Mouse (Mus musculus) left cerebral cortex, adult 2 months (tissue): ENCODE results near the gene Olfr1175-ps. TPM values are rescaled to one million over a fixed set of nuclear protein-coding genes. Genes with fewer than 3 reads are reported as not detected.
A peak's percentile ranks its signal among the peaks of the same experiment; 100 is the strongest.

ENCODE experiments used
- DNase-seq, 2 experiments: peaks; one replicate each; pipeline ENCODE4 v3.0.0; 2021 to 2022; ENCODE audit warnings: low spot score in 2 of 2, mixed read lengths in 1 of 2; ENCODE audit errors: extremely low spot score in 1 of 2
- H3K27ac ChIP-seq: fragments of 200-600 bp; 2 replicates; pipeline ENCODE4 v1.8.1; 2022
- H3K4me3 ChIP-seq: fragments of 200-600 bp; 2 replicates; pipeline ENCODE4 v1.8.1; 2022
- CTCF ChIP-seq: fragments of 200-600 bp; IDR thresholded peaks from 2 replicates; pipeline ENCODE4 v1.8.1; 2022; ENCODE audit warnings: antibody characterized with exemption, mild to moderate bottlenecking, moderate library complexity
- intact Hi-C: fragments of 180-260 bp; cut with DNase I; formaldehyde crosslinking; loops from one replicate; pipeline ENCODE4 v1.15.1; 2025
- long read RNA-seq, 2 experiments: library from polyadenylated mRNA; stranded (forward); transcript quantifications; one replicate each; pipeline ENCODE4 v2.0.0; 2021; ENCODE audit warnings: borderline mapping rate in 2 of 2
- total RNA-seq, 2 experiments: library from RNA; stranded (reverse); gene quantifications; 2 replicates each; pipeline ENCODE4 v1.2.3; 2021

Olfr1175-ps gene
- not detected for total RNA-seq
- long read RNA-seq, experiment 1, result 0 reads
- long read RNA-seq, experiment 2, result 0 reads

DNA sequence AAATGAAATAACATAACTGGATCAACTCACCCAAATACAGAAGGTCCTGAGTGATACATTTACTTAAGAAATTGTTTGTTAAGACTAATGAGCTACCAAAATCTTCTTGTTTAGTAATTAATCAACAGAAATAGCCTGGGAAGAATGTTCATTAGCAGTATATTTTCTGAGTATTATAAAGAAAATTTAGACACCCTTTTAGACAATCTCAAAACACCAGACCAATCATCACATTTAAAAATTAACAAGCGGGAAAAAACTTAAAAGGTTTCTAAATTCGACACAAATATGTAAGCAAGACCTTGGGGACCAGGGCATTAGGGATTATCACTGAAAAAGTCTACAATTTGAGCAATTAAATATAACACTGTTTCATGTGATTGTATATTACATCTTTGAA, at the start of gene Olfr1175-ps:
Gene Olfr1175-ps, minus strand, starts transcription at position 101 of the 400 bp plus-strand sequence.
- DNase-seq, result no peak
- no peak for TF ChIP-seq CTCF
- no peak within 1 kb of the TSS for H3K4me3 ChIP-seq
- intact Hi-C loops, result no loop called here
- H3K27ac ChIP-seq, result no peak within 1 kb of the TSS

DNA sequence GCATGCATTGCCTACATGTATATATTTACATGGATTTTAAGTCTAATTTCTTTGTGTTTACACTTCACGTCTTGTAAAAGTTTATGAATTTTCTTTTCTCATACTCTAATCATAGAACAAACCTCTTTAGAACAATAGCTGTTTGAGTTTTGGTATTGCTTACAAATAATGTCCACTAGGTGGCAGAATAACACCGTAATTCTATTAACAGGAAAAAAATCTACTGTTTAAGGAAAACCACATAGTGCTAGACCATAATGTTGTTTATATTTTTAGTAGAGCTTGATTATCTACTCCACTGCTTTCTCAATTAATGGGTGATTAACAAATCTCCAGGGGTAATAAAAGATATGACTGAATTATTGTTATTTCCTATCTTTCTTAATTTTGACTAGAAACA, 29.3 kb upstream of the Olfr1175-ps start:
- intact Hi-C loops, result no loop called here
- Histone ChIP-seq H3K27ac (no peak overlapping the region), H3K4me3 (no peak overlapping the region)
- TF ChIP-seq CTCF, result peak; percentile 78
- no peak for DNase-seq

DNA sequence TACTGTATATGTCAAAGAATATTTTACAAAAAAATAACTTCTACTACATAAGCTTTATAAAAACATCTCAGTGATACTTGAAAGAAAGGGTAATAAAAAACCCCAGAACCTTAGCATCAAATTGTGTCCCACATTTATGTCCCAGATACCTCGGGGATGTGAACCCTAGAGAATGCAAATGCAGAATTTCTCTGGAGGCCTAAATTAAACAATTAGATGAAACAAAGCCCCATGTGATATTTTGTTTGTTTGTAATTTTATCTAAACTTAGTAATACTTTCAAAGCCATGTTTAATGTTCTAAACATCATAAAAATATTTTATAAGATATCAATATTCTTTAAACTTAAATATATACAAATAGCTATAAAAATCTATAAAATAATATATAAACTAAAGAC, 19.4 kb upstream of the Olfr1175-ps start, which contains the start of gene Olfr1177-ps:
Gene Olfr1177-ps, minus strand, starts transcription at position 101 of the 400 bp plus-strand sequence.
- no peak for DNase-seq
- Histone ChIP-seq H3K27ac (no peak within 1 kb of the TSS), H3K4me3 (no peak within 1 kb of the TSS)
- intact Hi-C loops, result no loop called here
- TF ChIP-seq CTCF, result no peak

DNA sequence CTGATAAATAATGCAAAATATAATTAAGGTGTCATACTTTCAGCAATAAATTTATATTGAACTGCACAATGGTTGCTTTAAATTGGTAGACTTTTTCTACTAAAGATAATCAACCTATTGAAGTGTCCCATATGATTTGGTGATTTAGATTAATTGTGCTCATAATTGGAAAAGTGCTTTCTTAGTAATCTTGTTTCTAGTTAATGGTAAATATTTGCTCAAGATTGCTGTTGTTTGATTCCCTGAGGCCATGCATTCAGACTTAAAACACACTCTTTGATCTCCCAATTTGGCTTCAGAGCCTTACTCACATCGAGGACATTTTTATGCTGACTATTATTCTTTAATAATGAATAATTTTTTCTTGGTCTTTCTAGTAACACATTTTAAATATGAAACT, 9.4 kb upstream of the Olfr1175-ps start, which contains the start of gene Olfr1176:
Gene Olfr1176, plus strand, starts transcription at position 301 of the 400 bp plus-strand sequence.
- DNase-seq, result no peak
- intact Hi-C loops, result no loop called here
- TF ChIP-seq CTCF, result no peak
- Histone ChIP-seq H3K27ac (no peak within 1 kb of the TSS), H3K4me3 (no peak within 1 kb of the TSS)

GRCm38 (mm10) chr2:88315035-88315434, 12.0 kb downstream of the Olfr1175-ps start, which contains the start of gene Olfr1174-ps:
Olfr1174-ps (minus strand) TSS chr2:88315135.
- Histone ChIP-seq H3K4me3 (no peak within 1 kb of the TSS), H3K27ac (no peak within 1 kb of the TSS)
- no peak for TF ChIP-seq CTCF
- intact Hi-C loops, result no loop called here
- DNase-seq, result no peak

GRCm38 (mm10) chr2:88279775-88280174, 47.2 kb downstream of the Olfr1175-ps start, which contains the start of gene Olfr1173:
Olfr1173 (minus strand) TSS chr2:88279875.
- no peak within 1 kb of the TSS for H3K4me3 ChIP-seq
- no peak for DNase-seq
- intact Hi-C loops, result no loop called here
- H3K27ac ChIP-seq, result no peak within 1 kb of the TSS
- TF ChIP-seq CTCF, result no peak

Other genes starting within 250 kb of the Olfr1175-ps start
- not detected for gene Olfr1164, start 233.2 kb downstream of the Olfr1175-ps start, total RNA-seq
- not detected for gene Olfr1166, start 198.9 kb downstream of the Olfr1175-ps start, total RNA-seq
- gene Olfr1167, start 172.0 kb downstream of the Olfr1175-ps start, total RNA-seq, result not detected
- gene Olfr1168, start 145.3 kb downstream of the Olfr1175-ps start, total RNA-seq, result not detected
- not detected for gene Olfr1170, start 98.9 kb downstream of the Olfr1175-ps start, total RNA-seq
- gene Olfr1173, start 47.3 kb downstream of the Olfr1175-ps start, total RNA-seq, result under 1 TPM in 1 of 2 experiments, not detected in 1; 0.07 TPM
- gene Olfr1174-ps, start 12.1 kb downstream of the Olfr1175-ps start, total RNA-seq, result not detected
- not detected for gene Olfr1176, start 9.5 kb upstream of the Olfr1175-ps start, total RNA-seq
- gene Olfr1177-ps, start 19.3 kb upstream of the Olfr1175-ps start, total RNA-seq, result not detected
- not detected for gene Olfr1178, start 59.8 kb upstream of the Olfr1175-ps start, total RNA-seq
- gene Olfr1179, start 79.2 kb upstream of the Olfr1175-ps start, total RNA-seq, result not detected
- not detected for gene Olfr1180, start 91.9 kb upstream of the Olfr1175-ps start, total RNA-seq
- gene Olfr1181, start 99.0 kb upstream of the Olfr1175-ps start, total RNA-seq, result not detected
- gene Gm13757, start 121.9 kb upstream of the Olfr1175-ps start, total RNA-seq, result not detected
- gene Olfr1183, start 127.7 kb upstream of the Olfr1175-ps start, total RNA-seq, result not detected
- gene Olfr1184, start 156.4 kb upstream of the Olfr1175-ps start, total RNA-seq, result not detected
- gene Olfr1185-ps1, start 166.1 kb upstream of the Olfr1175-ps start, total RNA-seq, result not detected
- gene Olfr1186, start 191.3 kb upstream of the Olfr1175-ps start, total RNA-seq, result not detected
- not detected for gene Olfr1188, start 229.7 kb upstream of the Olfr1175-ps start, total RNA-seq